Mouse (Mus musculus) C2C12 (cell line): ENCODE measurements around the gene Proca1.

Experiments
- CTCF ChIP-seq: IDR thresholded peaks from one replicate; pipeline ENCODE4 v1.5.1; 2011; ENCODE audit not compliant: control insufficient read depth, insufficient read depth, insufficient read length
- USF1 ChIP-seq: IDR thresholded peaks from one replicate; pipeline ENCODE4 v1.6.1; 2011; ENCODE audit warnings: low read depth, mild to moderate bottlenecking, control low read depth, moderate library complexity

DNA sequence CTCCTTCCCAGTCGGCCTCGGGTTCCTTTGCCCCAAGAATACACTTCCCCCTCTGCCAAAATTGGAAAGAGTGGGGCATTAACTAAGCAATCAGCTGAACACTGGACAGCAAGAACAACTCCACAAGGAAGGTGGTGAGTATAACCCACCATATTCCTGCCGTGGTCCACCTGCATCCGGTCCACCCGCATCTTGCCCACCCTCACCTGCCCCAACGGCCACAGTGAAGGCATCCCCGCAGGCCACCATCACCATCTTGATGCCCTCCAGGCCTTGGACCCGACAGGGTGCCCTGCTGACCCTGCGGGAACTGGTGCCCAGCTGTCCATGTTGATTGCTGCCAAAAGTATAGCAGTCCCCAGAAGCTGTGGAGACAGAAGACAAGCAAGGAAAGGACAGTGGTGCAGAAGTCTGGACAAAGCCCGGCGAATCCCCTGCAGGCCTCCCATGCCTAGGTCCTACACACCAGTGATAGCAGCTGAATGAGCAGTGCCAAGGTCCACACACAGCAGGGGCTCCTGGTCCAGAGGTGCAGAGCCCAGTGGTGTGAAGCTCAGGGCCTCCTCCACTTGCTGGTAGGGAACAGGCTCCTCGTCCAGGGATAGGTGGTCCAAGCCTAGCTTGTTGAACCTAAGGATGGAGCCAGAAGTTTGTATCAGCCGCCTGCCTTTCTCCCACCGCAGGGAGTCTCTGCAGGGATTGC, 25.8 kb upstream of the Proca1 start:
- TF ChIP-seq CTCF (no peak), USF1 (no peak)
